Mouse (Mus musculus) limb, embryonic 10.5 days (tissue): ENCODE measurements around the gene Zcchc3. TPM values are rescaled to one million over a fixed set of nuclear protein-coding genes. Genes with fewer than 3 reads are reported as not detected.
A peak's percentile ranks its signal among the peaks of the same experiment; 100 is the strongest.

Experiments used
- DNase-seq: peaks from one replicate; pipeline ENCODE4 v3.0.0-alpha.2; 2017; ENCODE audit warnings: low spot score
- H3K27ac ChIP-seq: fragments of 300-500 bp; sonication (generic); 2 replicates; pipeline ENCODE4 v1.5.1; 2016; ENCODE audit warnings: mild to moderate bottlenecking
- H3K27me3 ChIP-seq: fragments of 300-500 bp; sonication (generic); 2 replicates; pipeline ENCODE4 v1.6.1; 2016; ENCODE audit warnings: low read depth, mild to moderate bottlenecking; ENCODE audit not compliant: poor library complexity, severe bottlenecking
- H3K36me3 ChIP-seq: fragments of 300-500 bp; sonication (generic); 2 replicates; pipeline ENCODE4 v1.6.1; 2016; ENCODE audit warnings: mild to moderate bottlenecking, moderate library complexity
- H3K4me1 ChIP-seq: fragments of 300-500 bp; sonication (generic); 2 replicates; pipeline ENCODE4 v1.6.1; 2016
- H3K4me3 ChIP-seq: fragments of 300-500 bp; sonication (generic); 2 replicates; pipeline ENCODE4 v1.5.1; 2016; ENCODE audit warnings: mild to moderate bottlenecking, moderate library complexity
- H3K9me3 ChIP-seq: fragments of 300-500 bp; sonication (generic); replicated peaks from 2 replicates; pipeline ENCODE4 v1.6.1; 2016; ENCODE audit warnings: mild to moderate bottlenecking
- WGBS: fragments of 180-500 bp; shearing (Covaris S2); methylation state at CpG from one replicate; pipeline ENCODE4 v1.1.7; 2016; 5-methylcytosine and 5-hydroxymethylcytosine counted together
- polyA plus RNA-seq: library from polyadenylated mRNA; unstranded; fragments of >200 nt; fragmentation: Nextera tagmentation; extraction: Ambion mirVana; gene quantifications from 2 replicates; pipeline ENCODE4 v1.2.1, GENCODE M21; 2016

Gene Zcchc3
- polyA plus RNA-seq, 1 experiment from 2014 or later: 64.9 TPM

GRCm38 (mm10) chr2:152398691-152399090 lies 16.1 kb downstream of the Zcchc3 start:
- DNase-seq: peak; percentile 96
- Histone ChIP-seq H3K4me3 (peak overlapping the region; percentile 97), H3K4me1 (peaks cover 43% of the 10 kb centered on the region), H3K27ac (peak overlapping the region; percentile 99), H3K9me3 (no peaks in the 10 kb centered on the region), H3K27me3 (no peaks in the 10 kb centered on the region), H3K36me3 (peaks cover 18% of the 10 kb centered on the region)
- WGBS: under 1% methylated on average over 38 of the region's 38 CpGs

- peaks cover 51% of the 10 kb centered on the region for H3K4me1 ChIP-seq
- peaks cover 20% of the 10 kb centered on the region for H3K36me3 ChIP-seq
- H3K9me3 ChIP-seq: no peaks in the 10 kb centered on the region
Observed at GRCm38 (mm10) chr2:152397680-152398435, 17.0 kb downstream of the Zcchc3 start, which contains the start of gene Sox12. Gene Sox12, minus strand, starts transcription at chr2:152398063.

GRCm38 (mm10) chr2:152397004-152397589 lies 17.7 kb downstream of the Zcchc3 start:
- peaks cover 51% of the 10 kb centered on the region for H3K4me1 ChIP-seq
- under 1% methylated on average over 76 of the region's 77 CpGs for WGBS
- H3K27ac ChIP-seq: peak overlapping the region; percentile 99
- H3K27me3 ChIP-seq: no peaks in the 10 kb centered on the region
- peak overlapping the region; percentile 97 for H3K4me3 ChIP-seq
- H3K36me3 ChIP-seq: peaks cover 20% of the 10 kb centered on the region
- DNase-seq: peak; percentile 81
- no peaks in the 10 kb centered on the region for H3K9me3 ChIP-seq

More at GRCm38 (mm10) chr2:152397680-152398435, 17.0 kb downstream of the Zcchc3 start, which contains the start of gene Sox12:
- DNase-seq: peak; percentile 99
- no peaks in the 10 kb centered on the region for H3K27me3 ChIP-seq
- peak within 1 kb of the TSS; percentile 97 for H3K4me3 ChIP-seq
- peak within 1 kb of the TSS; percentile 99 for H3K27ac ChIP-seq
- under 1% methylated on average over 95 of the region's 104 CpGs for WGBS

- peaks cover 20% of the 10 kb centered on the region for H3K36me3 ChIP-seq
- H3K9me3 ChIP-seq: no peaks in the 10 kb centered on the region
- under 1% methylated on average over 46 of the region's 46 CpGs for WGBS
- peak overlapping the region; percentile 99 for H3K27ac ChIP-seq
- DNase-seq: peak; percentile 96
- H3K27me3 ChIP-seq: no peaks in the 10 kb centered on the region
- peaks cover 51% of the 10 kb centered on the region for H3K4me1 ChIP-seq
- H3K4me3 ChIP-seq: peak overlapping the region; percentile 97
Observed at GRCm38 (mm10) chr2:152396110-152397003, 18.5 kb downstream of the Zcchc3 start.

- Histone ChIP-seq H3K4me3 (peak overlapping the region; percentile 97), H3K9me3 (no peaks in the 10 kb centered on the region), H3K36me3 (peaks cover 20% of the 10 kb centered on the region), H3K4me1 (peaks cover 51% of the 10 kb centered on the region), H3K27ac (peak overlapping the region; percentile 99), H3K27me3 (no peaks in the 10 kb centered on the region)
- DNase-seq: peak; percentile 39
- 32% methylated on average over 13 of the region's 13 CpGs for WGBS
Observed at GRCm38 (mm10) chr2:152395271-152395920, 19.4 kb downstream of the Zcchc3 start.

GRCm38 (mm10) chr2:152393225-152394017 lies 21.4 kb downstream of the Zcchc3 start:
- WGBS: 54% methylated on average over 9 of the region's 9 CpGs
- no peak overlapping the region for H3K27ac ChIP-seq
- peak overlapping the region; percentile 97 for H3K4me3 ChIP-seq
- peaks cover 32% of the 10 kb centered on the region for H3K4me1 ChIP-seq
- H3K9me3 ChIP-seq: no peaks in the 10 kb centered on the region
- no peaks in the 10 kb centered on the region for H3K27me3 ChIP-seq
- peak; percentile 43 for DNase-seq
- peaks cover 20% of the 10 kb centered on the region for H3K36me3 ChIP-seq

- Histone ChIP-seq H3K9me3 (no peaks in the 10 kb centered on the region), H3K27me3 (no peaks in the 10 kb centered on the region), H3K4me1 (peaks cover 30% of the 10 kb centered on the region), H3K36me3 (peaks cover 20% of the 10 kb centered on the region), H3K4me3 (no peak overlapping the region), H3K27ac (no peak overlapping the region)
- no peak for DNase-seq
- WGBS: 29% methylated on average over 3 of the region's 3 CpGs
Observed at GRCm38 (mm10) chr2:152392786-152393185, 22.0 kb downstream of the Zcchc3 start.

- no peak for DNase-seq
- no peak overlapping the region for H3K27ac ChIP-seq
- 90% methylated on average over 4 of the region's 4 CpGs for WGBS
- no peaks in the 10 kb centered on the region for H3K36me3 ChIP-seq
- no peaks in the 10 kb centered on the region for H3K4me1 ChIP-seq
- no peaks in the 10 kb centered on the region for H3K27me3 ChIP-seq
- no peaks in the 10 kb centered on the region for H3K9me3 ChIP-seq
- no peak overlapping the region for H3K4me3 ChIP-seq
Observed at GRCm38 (mm10) chr2:152384191-152384590, 30.6 kb downstream of the Zcchc3 start.

- H3K4me3 ChIP-seq: peak within 1 kb of the TSS; percentile 38
- WGBS: 4% methylated on average over 16 of the region's 16 CpGs
- no peaks in the 10 kb centered on the region for H3K9me3 ChIP-seq
- no peaks in the 10 kb centered on the region for H3K36me3 ChIP-seq
- H3K4me1 ChIP-seq: peaks cover 30% of the 10 kb centered on the region
- peaks cover 36% of the 10 kb centered on the region for H3K27me3 ChIP-seq
- peak within 1 kb of the TSS; percentile 61 for H3K27ac ChIP-seq
- DNase-seq: peak; percentile 67
Observed at GRCm38 (mm10) chr2:152376345-152376741, 38.5 kb downstream of the Zcchc3 start, which contains the start of gene Nrsn2. Gene Nrsn2, minus strand, starts transcription at chr2:152376638.

GRCm38 (mm10) chr2:152375652-152376344 lies 39.0 kb downstream of the Zcchc3 start:
- Histone ChIP-seq H3K27me3 (peaks cover 36% of the 10 kb centered on the region), H3K27ac (peak overlapping the region; percentile 61), H3K9me3 (no peaks in the 10 kb centered on the region), H3K36me3 (no peaks in the 10 kb centered on the region), H3K4me1 (peaks cover 30% of the 10 kb centered on the region), H3K4me3 (peak overlapping the region; percentile 38)
- 5% methylated on average over 21 of the region's 21 CpGs for WGBS
- peak; percentile 77 for DNase-seq

- peaks cover 36% of the 10 kb centered on the region for H3K27me3 ChIP-seq
- 86% methylated on average over 9 of the region's 9 CpGs for WGBS
- H3K27ac ChIP-seq: no peak overlapping the region
- no peaks in the 10 kb centered on the region for H3K36me3 ChIP-seq
- no peak for DNase-seq
- no peaks in the 10 kb centered on the region for H3K9me3 ChIP-seq
- H3K4me1 ChIP-seq: peaks cover 40% of the 10 kb centered on the region
- no peak overlapping the region for H3K4me3 ChIP-seq
Observed at GRCm38 (mm10) chr2:152373547-152373946, 41.3 kb downstream of the Zcchc3 start.
